Mouse (Mus musculus) heart, adult 2 months (tissue): ENCODE measurements at regions not wholly inside any gene's neighbourhood (a gene's known extent, or its start where the extent isn't known, plus 50 kb on each side); places are given as distances from the start of the nearest gene placed in this dataset.

ENCODE experiments used
- CTCF ChIP-seq: fragments of 200-600 bp; IDR thresholded peaks from 2 replicates; pipeline ENCODE4 v1.8.1; 2022; ENCODE audit warnings: antibody characterized with exemption, mild to moderate bottlenecking, moderate library complexity
- POLR2A ChIP-seq: fragments of 200-500 bp; IDR thresholded peaks from 2 replicates; pipeline ENCODE4 v1.6.1; 2011; ENCODE audit warnings: mild to moderate bottlenecking, low read depth, low read length, control low read depth; ENCODE audit not compliant: insufficient read depth

- TF ChIP-seq CTCF (no peak), POLR2A (no peak)
Measured at GRCm38 (mm10) chr1:73783303-73783702, 340.9 kb downstream of the Tns1 start.
